Mouse (Mus musculus): ENCODE results near the gene Cfap69.

- TF ChIP-seq CTCF (IDR thresholded peaks at IDR 0.05; ENCODE audit: low read depth) (no peak), EP300 (IDR thresholded peaks at IDR 0.05; ENCODE audit: low read depth) (no peak)
Measured at GRCm38 (mm10) chr5:5587686-5588085, 76.4 kb downstream of the Cfap69 start.
